Mouse (Mus musculus) heart, postnatal 0 days (tissue): ENCODE measurements around the gene Wnk2. TPM values are rescaled to one million over a fixed set of nuclear protein-coding genes. Genes with fewer than 3 reads are reported as not detected.

ENCODE experiments used
- ATAC-seq: fragments of 200-750 bp; cut with Nextera tagmentation; 2 replicates; pipeline ENCODE4 v1.8.0; 2017; ENCODE audit warnings: low read depth, moderate number of reproducible peaks, moderate library complexity; ENCODE audit not compliant: insufficient read depth
- DNase-seq: peaks from one replicate; pipeline ENCODE4 v3.0.0-alpha.2; 2016; ENCODE audit warnings: low spot score
- H3K27ac ChIP-seq: fragments of 300-500 bp; sonication (generic); 2 replicates; pipeline ENCODE4 v1.5.1; 2014; ENCODE audit warnings: low read depth, mild to moderate bottlenecking
- H3K27me3 ChIP-seq: fragments of 300-500 bp; sonication (generic); 2 replicates; pipeline ENCODE4 v1.6.1; 2014; ENCODE audit warnings: low read length, mixed read lengths; ENCODE audit not compliant: control insufficient read depth, insufficient read depth
- H3K36me3 ChIP-seq: fragments of 300-500 bp; sonication (generic); replicated peaks from 2 replicates; pipeline ENCODE4 v1.6.1; 2014; ENCODE audit warnings: low read length, mixed read lengths; ENCODE audit not compliant: control insufficient read depth, insufficient read depth
- H3K4me1 ChIP-seq: fragments of 300-500 bp; sonication (generic); 2 replicates; pipeline ENCODE4 v1.6.1; 2014; ENCODE audit warnings: antibody characterized with exemption; ENCODE audit not compliant: control insufficient read depth, insufficient read depth
- H3K4me2 ChIP-seq: fragments of 300-500 bp; sonication (generic); 2 replicates; pipeline ENCODE4 v1.6.1; 2014; ENCODE audit warnings: low read depth, mild to moderate bottlenecking, low read length, moderate library complexity
- H3K4me3 ChIP-seq: fragments of 300-500 bp; sonication (generic); 2 replicates; pipeline ENCODE4 v1.5.1; 2014; ENCODE audit warnings: low read depth, low read length
- H3K9ac ChIP-seq: fragments of 300-500 bp; sonication (generic); replicated peaks from 2 replicates; pipeline ENCODE4 v1.6.1; 2014; ENCODE audit warnings: low read depth, low read length, mixed read lengths
- H3K9me3 ChIP-seq: fragments of 300-500 bp; sonication (generic); replicated peaks from 2 replicates; pipeline ENCODE4 v1.6.1; 2016; ENCODE audit warnings: low read length; ENCODE audit not compliant: control insufficient read depth
- CTCF ChIP-seq: IDR thresholded peaks from 2 replicates; pipeline ENCODE4 v1.5.1; 2016; ENCODE audit warnings: antibody characterized with exemption, control low read depth, low read depth
- EP300 ChIP-seq: IDR thresholded peaks from 2 replicates; pipeline ENCODE4 v1.6.1; 2016; ENCODE audit warnings: antibody characterized with exemption, low read depth
- WGBS: fragments of 180-500 bp; shearing (Covaris S2); extraction: QIAGEN DNeasy Blood & Tissue Kit; methylation state at CpG from one replicate; pipeline ENCODE4 v1.1.7; 2014; 5-methylcytosine and 5-hydroxymethylcytosine counted together
- polyA plus RNA-seq: library from polyadenylated mRNA; unstranded; fragments of >200 nt; fragmentation: Nextera tagmentation; extraction: Ambion mirVana; gene quantifications from 2 replicates; pipeline ENCODE4 v1.2.1, GENCODE M21; 2015
- total RNA-seq: library from RNA; depleted of rRNA; stranded (reverse); fragments of >200 nt; gene quantifications from 2 replicates; pipeline ENCODE4 v1.2.3, GENCODE M21; 2014; ENCODE audit warnings: low replicate concordance

The Wnk2 gene
- total and polyA plus RNA-seq, 2 experiments from 2014 or later = 1.5 to 5.5 TPM

DNA sequence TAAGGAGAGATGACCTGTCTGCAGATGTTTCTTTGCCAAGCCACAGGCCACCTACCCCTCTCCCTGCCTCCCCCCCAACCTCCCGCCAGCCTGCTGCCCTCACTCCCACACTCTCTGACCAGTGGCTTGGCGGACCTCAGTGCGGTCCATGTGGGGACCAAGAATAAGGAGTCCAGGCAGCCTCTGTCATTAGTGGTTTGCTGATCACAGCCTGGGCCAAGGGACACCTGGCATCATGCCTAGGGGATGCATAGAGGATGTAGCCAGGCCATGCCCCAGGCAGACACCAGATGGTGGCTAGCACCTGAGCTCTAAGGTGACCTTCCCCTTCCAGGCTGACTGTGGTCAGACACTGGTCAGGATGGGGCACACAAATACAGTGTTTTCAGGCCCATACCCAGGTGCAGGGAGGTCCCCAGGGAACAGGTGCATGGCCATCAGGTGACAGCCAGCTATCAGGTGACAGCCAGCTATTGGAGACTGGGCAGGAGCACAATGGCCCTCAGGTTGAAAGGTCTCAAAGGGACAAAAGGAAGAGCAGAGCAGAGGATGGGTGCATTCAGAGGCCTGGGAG lies 33.7 kb upstream of the Wnk2 start:
- no peaks in the 10 kb centered on the region for H3K27me3 ChIP-seq
- no peaks in the 10 kb centered on the region for H3K36me3 ChIP-seq
- no peak for DNase-seq
- peaks cover 15% of the 10 kb centered on the region; the same call in 1 of the 2 replicates for H3K4me1 ChIP-seq
- no peak overlapping the region for H3K27ac ChIP-seq
- WGBS = 85% methylated on average over 3 of the region's 3 CpGs
- H3K9ac ChIP-seq = no peak overlapping the region
- H3K4me3 ChIP-seq = no peak overlapping the region
- H3K9me3 ChIP-seq = no peaks in the 10 kb centered on the region
- no peak overlapping the region for H3K4me2 ChIP-seq
- TF ChIP-seq CTCF (no peak), EP300 (no peak)
- no peak for ATAC-seq

DNA sequence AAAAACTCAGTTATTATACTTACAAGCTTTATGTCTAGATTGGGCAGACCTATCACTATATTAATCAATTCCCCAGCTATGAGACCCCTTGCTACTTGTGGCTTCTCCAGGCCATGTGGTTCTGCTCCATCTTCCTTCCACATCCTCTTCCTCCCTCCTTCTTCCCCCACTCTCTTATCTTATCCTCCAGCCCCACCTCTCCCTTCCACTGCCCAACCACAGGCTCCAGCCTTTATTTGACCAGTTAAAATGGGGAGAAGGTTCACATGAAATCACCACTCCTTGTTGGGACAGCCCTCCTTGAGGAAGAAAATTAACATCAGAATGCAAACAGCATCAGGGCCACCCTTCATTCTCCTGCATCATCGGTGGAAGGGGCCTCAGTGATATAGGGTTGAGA lies 32.9 kb upstream of the Wnk2 start:
- Histone ChIP-seq H3K4me1 (peaks cover 15% of the 10 kb centered on the region; the same call in 1 of the 2 replicates), H3K27ac (no peak overlapping the region), H3K4me3 (no peak overlapping the region), H3K9me3 (no peaks in the 10 kb centered on the region), H3K9ac (no peak overlapping the region), H3K27me3 (no peaks in the 10 kb centered on the region), H3K4me2 (no peak overlapping the region), H3K36me3 (no peaks in the 10 kb centered on the region)
- ATAC-seq (no peak), DNase-seq (no peak)
- no peak for TF ChIP-seq CTCF
- TF ChIP-seq EP300 = no peak
- WGBS = 57% methylated on average over 1 of the region's 1 CpGs

DNA sequence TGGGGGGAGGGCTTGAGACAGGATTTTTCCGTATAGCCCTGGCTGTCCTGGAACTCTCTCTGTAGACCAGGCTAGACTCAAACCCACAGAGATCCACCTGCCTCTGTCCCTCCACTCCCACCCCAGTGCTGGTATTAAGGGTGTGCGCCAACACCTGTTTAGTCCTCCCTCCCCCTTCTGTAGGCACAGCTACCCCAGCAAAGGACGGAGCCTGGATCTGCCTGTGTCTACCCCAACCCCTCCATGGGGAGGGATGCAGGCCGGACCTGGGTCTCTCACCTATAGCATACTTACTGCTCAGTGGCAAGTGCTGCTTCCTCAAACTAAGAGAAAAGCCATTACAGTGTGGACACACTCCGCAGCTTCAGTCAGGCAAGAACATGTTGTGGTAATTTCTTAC lies 32.5 kb upstream of the Wnk2 start:
- H3K4me1 ChIP-seq = peaks cover 15% of the 10 kb centered on the region; the same call in 1 of the 2 replicates
- 87% methylated on average over 5 of the region's 5 CpGs for WGBS
- no peak for ATAC-seq

DNA sequence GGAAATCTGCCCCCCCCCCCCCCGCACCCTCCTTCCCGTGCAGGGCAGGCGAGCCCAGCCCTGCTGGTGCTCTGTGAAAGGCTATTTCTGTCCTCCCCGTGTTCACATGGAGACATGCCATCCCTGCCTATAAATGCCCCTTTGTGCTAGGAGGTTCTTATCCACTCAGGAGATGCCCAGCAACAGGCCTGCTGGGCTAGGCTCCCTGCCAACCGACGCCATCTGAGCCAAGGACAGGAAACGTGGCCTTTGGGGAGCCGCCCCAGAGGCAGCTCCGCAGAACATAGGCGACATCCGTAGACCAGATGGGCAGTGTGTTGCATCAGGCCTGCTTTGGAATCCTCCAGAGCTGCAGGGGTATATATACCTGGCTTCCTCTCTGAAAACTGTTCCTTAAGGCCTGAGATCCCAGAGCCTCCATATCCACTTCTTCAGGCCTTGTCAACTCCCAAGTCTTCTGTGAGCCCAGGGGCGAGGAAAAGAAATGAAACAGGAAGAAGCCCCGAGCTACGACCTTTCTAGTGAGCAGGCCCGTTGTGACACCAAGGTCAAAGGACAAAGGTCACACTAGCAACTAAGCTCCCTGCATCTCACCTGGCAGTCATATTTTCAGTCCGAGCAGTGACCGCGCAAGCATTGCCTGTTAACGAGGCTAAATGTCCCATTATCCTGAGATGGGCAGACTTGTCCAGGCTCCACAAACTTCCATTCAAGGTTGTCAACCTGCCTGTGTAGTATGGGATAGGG lies 31.2 kb upstream of the Wnk2 start:
- no peaks in the 10 kb centered on the region for H3K27me3 ChIP-seq
- ATAC-seq (peak; percentile 97), DNase-seq (peak; percentile 93)
- H3K27ac ChIP-seq = peak overlapping the region; percentile 90
- TF ChIP-seq EP300 (peak; percentile 52; the same call in 1 of the 2 replicates), CTCF (no peak)
- H3K9me3 ChIP-seq = no peaks in the 10 kb centered on the region
- 0 out of 2 replicates have a peak overlapping the region, but pooled peaks have one; percentile 16 for H3K9ac ChIP-seq
- 35% methylated on average over 19 of the region's 19 CpGs for WGBS
- H3K4me2 ChIP-seq = no peak overlapping the region
- peaks cover 15% of the 10 kb centered on the region; the same call in 1 of the 2 replicates for H3K4me1 ChIP-seq
- no peak overlapping the region for H3K4me3 ChIP-seq
- H3K36me3 ChIP-seq = no peaks in the 10 kb centered on the region

More for the DNA sequence above, 32.5 kb upstream of the Wnk2 start:
- Histone ChIP-seq H3K9ac (no peak overlapping the region), H3K27ac (no peak overlapping the region), H3K9me3 (no peaks in the 10 kb centered on the region), H3K27me3 (no peaks in the 10 kb centered on the region), H3K36me3 (no peaks in the 10 kb centered on the region), H3K4me2 (no peak overlapping the region), H3K4me3 (no peak overlapping the region)
- DNase-seq = no peak
- no peak for TF ChIP-seq EP300
- TF ChIP-seq CTCF = no peak

DNA sequence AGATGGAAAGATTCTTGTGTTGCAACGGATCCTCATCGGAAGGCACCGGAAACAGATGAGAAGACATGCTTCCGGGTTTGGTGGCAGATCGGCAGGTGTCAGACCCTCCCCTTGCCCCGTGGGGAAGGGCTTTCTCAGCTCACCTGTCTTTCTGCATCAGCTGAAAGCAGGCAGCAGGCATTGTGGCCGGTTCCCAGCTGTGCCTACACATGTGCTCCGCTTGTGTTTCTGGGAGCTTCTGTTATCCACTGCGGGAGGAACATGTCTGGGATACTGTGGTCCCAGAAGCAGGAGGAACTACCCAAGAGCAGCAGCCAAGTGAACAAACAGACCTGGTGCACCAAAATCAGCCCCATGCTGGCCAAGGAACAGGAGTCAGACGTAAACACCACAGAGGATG lies 27.7 kb upstream of the Wnk2 start:
- H3K27ac ChIP-seq = no peak overlapping the region
- H3K9ac ChIP-seq = no peak overlapping the region
- no peaks in the 10 kb centered on the region for H3K36me3 ChIP-seq
- 66% methylated on average over 10 of the region's 10 CpGs for WGBS
- H3K27me3 ChIP-seq = no peaks in the 10 kb centered on the region
- peak; percentile 1 for DNase-seq
- no peak overlapping the region for H3K4me3 ChIP-seq
- no peaks in the 10 kb centered on the region for H3K9me3 ChIP-seq
- no peak for ATAC-seq
- TF ChIP-seq EP300 (no peak), CTCF (no peak)
- H3K4me2 ChIP-seq = no peak overlapping the region
- peaks cover 15% of the 10 kb centered on the region; the same call in 1 of the 2 replicates for H3K4me1 ChIP-seq
